ENCODE assay signal across 16 mouse cellular contexts in the genomic region with DNA sequence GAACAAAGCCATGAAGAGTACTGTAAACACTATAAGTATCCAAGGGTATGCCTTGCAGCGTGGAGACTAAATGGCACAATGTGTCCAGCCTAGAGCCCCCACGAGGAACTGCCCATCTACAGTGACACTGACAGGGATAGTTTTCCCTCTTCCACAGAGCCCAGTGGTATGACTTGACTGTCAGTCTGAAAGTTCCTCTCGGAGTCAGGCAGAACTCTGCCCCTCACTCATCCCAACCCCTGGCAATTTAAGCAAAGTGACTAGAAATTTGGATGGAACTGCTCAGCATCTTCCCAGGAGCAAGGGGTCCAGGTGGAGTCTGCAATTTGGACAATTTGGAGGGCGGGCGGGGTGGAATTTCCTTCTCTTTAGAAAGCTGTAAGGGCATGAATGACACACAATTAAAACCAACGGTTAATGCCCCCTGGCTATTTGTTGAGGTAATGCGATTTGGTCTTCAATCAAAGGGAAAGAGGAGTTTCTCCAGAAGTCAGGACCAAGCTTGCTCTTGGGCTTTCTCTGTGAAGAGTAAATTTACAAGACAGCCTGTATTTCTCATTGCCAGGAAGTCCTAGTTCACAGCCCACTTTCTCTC. TPM values are rescaled to one million over a fixed set of nuclear protein-coding genes. Genes with fewer than 3 reads are reported as not detected.
DNase-seq lines count a peak whose midpoint lies in the region; ATAC-seq and TF ChIP-seq lines count a peak whose summit lies in the region.
"Had no signal": no experiment of that assay in that cellular context is flagged by ENCODE, and none has a peak within 500 bp of the region (broad histone marks: within the 10 kb centered on the region; RNA-seq: fewer than 3 reads in every experiment).

No protein-coding gene starts in this region.

- peak in 1 of 2 experiments; percentile 31; a peak in 1 of 4 replicates for TF ChIP-seq POLR2A in MEL (IDR thresholded peaks at IDR 0.05; ENCODE audit: control insufficient read depth in 1 of 2, insufficient read depth in 1 of 2, low read depth in 1 of 2, low read length in 2 of 2, poor library complexity in 1 of 2)

- peak overlapping the region; percentile 78 for H3K9ac ChIP-seq in MEL (ENCODE audit: control insufficient read depth, low read depth, low read length, poor library complexity, severe bottlenecking)
- peak overlapping the region; percentile 92 for H3K9ac ChIP-seq in liver, postnatal 0 days (replicated peaks)
- H3K9ac ChIP-seq: embryonic facial prominence, embryonic 12.5 days; hindbrain, embryonic 15.5 days; limb, embryonic 15.5 days; neural tube, embryonic 12.5 days had no signal

- H3K79me2 ChIP-seq in MEL (ENCODE audit: control insufficient read depth, insufficient read depth, low read length, poor library complexity) = peaks cover 28% of the 10 kb centered on the region

- H3K36me3 ChIP-seq in erythroblast, embryonic 14.5 days (ENCODE audit: control insufficient read depth) = peaks cover 25% of the 10 kb centered on the region
- H3K36me3 ChIP-seq in MEL (ENCODE audit: control insufficient read depth in 1 of 2, insufficient read depth in 2 of 2, low read length in 2 of 2) = peaks cover 0 to 26% of the 10 kb centered on the region in 2 experiments; a peak in 2 of 4 replicates
- H3K36me3 ChIP-seq in liver, postnatal 0 days (replicated peaks; ENCODE audit: insufficient read depth, low read length) = no peaks in the 10 kb centered on the region
- H3K36me3 ChIP-seq: embryonic facial prominence, embryonic 12.5 days; hindbrain, embryonic 15.5 days; limb, embryonic 15.5 days; neural tube, embryonic 12.5 days had no signal

- H3K4me1 ChIP-seq in erythroblast, embryonic 14.5 days (ENCODE audit: control insufficient read depth) = peaks cover 78% of the 10 kb centered on the region
- H3K4me1 ChIP-seq in MEL (ENCODE audit: control insufficient read depth in 1 of 2, insufficient read depth in 2 of 2, low read length in 2 of 2) = peaks cover 11 to 35% of the 10 kb centered on the region in 2 experiments
- peaks cover 38% of the 10 kb centered on the region for H3K4me1 ChIP-seq in liver, postnatal 0 days (ENCODE audit: insufficient read depth)

- TF ChIP-seq CTCF in left cerebral cortex, adult 2 months (IDR thresholded peaks at IDR 0.05) = peak; percentile 23
- TF ChIP-seq CTCF in MEL (IDR thresholded peaks at IDR 0.05 in 2 of 3, conservative IDR thresholded peaks at IDR 0.05 in 1 of 3; ENCODE audit: control insufficient read depth in 1 of 3, insufficient read depth in 1 of 3, low read depth in 2 of 3, low read length in 3 of 3, poor library complexity in 1 of 3, severe bottlenecking in 1 of 3) = peak in 1 of 3 experiments; percentile 54; a peak in 3 of 6 replicates
- TF ChIP-seq CTCF in liver, postnatal 0 days (IDR thresholded peaks at IDR 0.05; ENCODE audit: low read depth) = peak; percentile 53

- no peak overlapping the region for H3K27ac ChIP-seq in left cerebral cortex, adult 2 months
- peak overlapping the region; percentile 14; the same call in 1 of the 2 replicates for H3K27ac ChIP-seq in MEL (ENCODE audit: control insufficient read depth, low read depth, low read length)
- H3K27ac ChIP-seq in liver, postnatal 0 days (ENCODE audit: low read depth) = peak overlapping the region; percentile 96
- H3K27ac ChIP-seq: embryonic facial prominence, embryonic 12.5 days; hindbrain, embryonic 15.5 days; limb, embryonic 15.5 days; neural tube, embryonic 12.5 days had no signal

- DNase-seq in left cerebral cortex, adult 2 months (ENCODE audit: extremely low spot score in 1 of 2, low spot score in 2 of 2) = no peak
- DNase-seq in left cerebral cortex, adult 8-10 months (ENCODE audit: low spot score in 2 of 2) = no peak
- peak; percentile 80 for DNase-seq in MEL (ENCODE audit: low read depth, low spot score)
- DNase-seq in liver, postnatal 0 days = no peak
- DNase-seq in ovary, postnatal 10 days (ENCODE audit: low spot score) = no peak
- DNase-seq: cerebellum, adult 9-11 months; layer of hippocampus, postnatal 36 days had no signal

- ATAC-seq in erythroblast, adult 5-6 weeks (replicated peaks; ENCODE audit: low FRiP score, poor library complexity, severe bottlenecking) = no peak
- no peak for ATAC-seq in liver, postnatal 0 days
- no peak for ATAC-seq in activated CD4-positive, CD25-positive, alpha-beta regulatory T cell, adult 4 months

- TF ChIP-seq RAD21 in MEL (IDR thresholded peaks at IDR 0.05; ENCODE audit: low read depth, low read length) = no peak; the same call in 1 of the 2 replicates

- H3K9me3 ChIP-seq in erythroblast, embryonic 14.5 days (ENCODE audit: control insufficient read depth, low read length) = no peaks in the 10 kb centered on the region
- H3K9me3 ChIP-seq in MEL (replicated peaks; ENCODE audit: insufficient read depth, low read length) = no peaks in the 10 kb centered on the region
- H3K9me3 ChIP-seq in liver, postnatal 0 days (ENCODE audit: low read length) = no peaks in the 10 kb centered on the region
- H3K9me3 ChIP-seq: embryonic facial prominence, embryonic 12.5 days; hindbrain, embryonic 15.5 days; limb, embryonic 15.5 days; neural tube, embryonic 12.5 days had no signal

- WGBS in liver, postnatal 0 days (ENCODE audit: insufficient replicate concordance) = 38% methylated on average over 7 of the region's 7 CpGs

- H3K27me3 ChIP-seq in erythroblast, embryonic 14.5 days (ENCODE audit: control insufficient read depth) = peaks cover 8% of the 10 kb centered on the region; the same call in 1 of the 2 replicates
- H3K27me3 ChIP-seq in MEL (ENCODE audit: control insufficient read depth in 1 of 2, insufficient read depth in 2 of 2, low read length in 2 of 2) = no peaks in the 10 kb centered on the region
- peaks cover 3% of the 10 kb centered on the region; the same call in 1 of the 2 replicates for H3K27me3 ChIP-seq in liver, postnatal 0 days (ENCODE audit: insufficient read depth, low read length)

- H3K4me3 ChIP-seq in erythroblast, embryonic 14.5 days (replicated peaks) = peak overlapping the region; percentile 93
- no peak overlapping the region for H3K4me3 ChIP-seq in left cerebral cortex, adult 2 months
- H3K4me3 ChIP-seq in MEL (ENCODE audit: control insufficient read depth in 1 of 2, insufficient read depth in 1 of 2, low read depth in 2 of 2, low read length in 2 of 2) = peak overlapping the region in 1 of 2 experiments; percentile 74; a peak in 2 of 4 replicates
- peak overlapping the region; percentile 81 for H3K4me3 ChIP-seq in liver, postnatal 0 days (ENCODE audit: low read depth, low read length)
- H3K4me3 ChIP-seq: embryonic facial prominence, embryonic 12.5 days; hindbrain, embryonic 15.5 days; limb, embryonic 15.5 days; neural tube, embryonic 12.5 days had no signal

- intact Hi-C loops in left cerebral cortex, adult 2 months (cut with DNase I) = no loop called here

- TF ChIP-seq EP300 in MEL (IDR thresholded peaks at IDR 0.05; ENCODE audit: low read depth in 1 of 2, low read length in 2 of 2) = no peak
- no peak for TF ChIP-seq EP300 in liver, postnatal 0 days (IDR thresholded peaks at IDR 0.05; ENCODE audit: low read depth)

- H3K4me2 ChIP-seq in liver, postnatal 0 days (ENCODE audit: low read depth, low read length) = peak overlapping the region; percentile 78
- H3K4me2 ChIP-seq: embryonic facial prominence, embryonic 12.5 days; hindbrain, embryonic 15.5 days; limb, embryonic 15.5 days; neural tube, embryonic 12.5 days had no signal

RNA-seq across cellular contexts. Expression of a gene that starts 2.3 kb away (rescaled TPM):
- polyA plus RNA-seq in erythroblast, embryonic 14.5 days (2012) = 787 and 864 TPM in 2 replicates
- total RNA-seq in erythroblast, adult 5-6 weeks (2015; ENCODE audit: low replicate concordance) = 17.7 and 46.2 TPM in 2 replicates
- 11.3 and 34.4 TPM in 2 replicates for total RNA-seq in erythroblast, adult 5-6 weeks (2017; ENCODE audit: low replicate concordance)
- 100 to 1,000 TPM; 384 to 423 TPM for total RNA-seq in left cerebral cortex, adult 2 months (2021)
- total RNA-seq in left cerebral cortex, adult 8-10 months (2022) = 100 to 1,000 TPM; 287 to 602 (median 391) TPM
- 469 and 780 TPM in 2 replicates for total RNA-seq in MEL (2012; rRNA removed)
- 1,000 to 10,000 TPM in 1 of 2 experiments, not detected in 1; 2,013 TPM for polyA plus RNA-seq in MEL (2012; ENCODE audit: insufficient read depth in 1 of 2, insufficient read length in 2 of 2, low read depth in 1 of 2, low replicate concordance in 2 of 2, missing spikeins in 1 of 2)
- polyA plus RNA-seq in liver, postnatal 0 days (2015; fragmentation: Nextera tagmentation; extraction: Ambion mirVana) = 507 and 771 TPM in 2 replicates
- polyA plus RNA-seq in activated CD4-positive, CD25-positive, alpha-beta regulatory T cell, adult 4 months (2017; shearing (Covaris generic)) = not detected

RNA-seq across cellular contexts. Expression of a gene that starts 4.2 kb away (rescaled TPM):
- 175 and 372 TPM in 2 replicates for polyA plus RNA-seq in erythroblast, embryonic 14.5 days (2012)
- 59.6 and 67.9 TPM in 2 replicates for total RNA-seq in erythroblast, adult 5-6 weeks (2015; ENCODE audit: low replicate concordance)
- 13.0 and 63.6 TPM in 2 replicates for total RNA-seq in erythroblast, adult 5-6 weeks (2017; ENCODE audit: low replicate concordance)
- 100 to 1,000 TPM; 490 to 507 TPM for total RNA-seq in left cerebral cortex, adult 2 months (2021)
- 100 to 1,000 TPM; 307 to 666 (median 449) TPM for total RNA-seq in left cerebral cortex, adult 8-10 months (2022)
- total RNA-seq in MEL (2012; rRNA removed) = 1,017 and 1,342 TPM in 2 replicates
- 1,000 to 10,000 TPM; 1,189 to 2,940 TPM for polyA plus RNA-seq in MEL (2012; ENCODE audit: insufficient read depth in 1 of 2, insufficient read length in 2 of 2, low read depth in 1 of 2, low replicate concordance in 2 of 2, missing spikeins in 1 of 2)
- 2,663 and 3,863 TPM in 2 replicates for polyA plus RNA-seq in liver, postnatal 0 days (2015; fragmentation: Nextera tagmentation; extraction: Ambion mirVana)
- 1 to 10 TPM; 3.0 to 4.2 TPM for polyA plus RNA-seq in activated CD4-positive, CD25-positive, alpha-beta regulatory T cell, adult 4 months (2017; shearing (Covaris generic))

RNA-seq across cellular contexts. Expression of a gene that starts 22.3 kb away (rescaled TPM):
- not detected in 2 replicates for polyA plus RNA-seq in erythroblast, embryonic 14.5 days (2012)
- total RNA-seq in erythroblast, adult 5-6 weeks (2015; ENCODE audit: low replicate concordance) = not detected in 2 replicates
- total RNA-seq in erythroblast, adult 5-6 weeks (2017; ENCODE audit: low replicate concordance) = not detected in 2 replicates
- total RNA-seq in left cerebral cortex, adult 2 months (2021) = 100 to 1,000 TPM; 848 to 875 TPM
- 100 to 1,000 TPM; 785 to 962 (median 864) TPM for total RNA-seq in left cerebral cortex, adult 8-10 months (2022)
- total RNA-seq in MEL (2012; rRNA removed) = not detected in 2 replicates
- not detected for polyA plus RNA-seq in MEL (2012; ENCODE audit: insufficient read depth in 1 of 2, insufficient read length in 2 of 2, low read depth in 1 of 2, low replicate concordance in 2 of 2, missing spikeins in 1 of 2)
- not detected in 2 replicates for polyA plus RNA-seq in liver, postnatal 0 days (2015; fragmentation: Nextera tagmentation; extraction: Ambion mirVana)
- not detected for polyA plus RNA-seq in activated CD4-positive, CD25-positive, alpha-beta regulatory T cell, adult 4 months (2017; shearing (Covaris generic))

RNA-seq across cellular contexts. Expression of a gene that starts 37.7 kb away (rescaled TPM):
- not detected in 2 replicates for polyA plus RNA-seq in erythroblast, embryonic 14.5 days (2012)
- not detected in 2 replicates for total RNA-seq in erythroblast, adult 5-6 weeks (2015; ENCODE audit: low replicate concordance)
- not detected in 2 replicates for total RNA-seq in erythroblast, adult 5-6 weeks (2017; ENCODE audit: low replicate concordance)
- total RNA-seq in left cerebral cortex, adult 2 months (2021) = not detected
- total RNA-seq in left cerebral cortex, adult 8-10 months (2022) = not detected
- total RNA-seq in MEL (2012; rRNA removed) = not detected in 2 replicates
- not detected for polyA plus RNA-seq in MEL (2012; ENCODE audit: insufficient read depth in 1 of 2, insufficient read length in 2 of 2, low read depth in 1 of 2, low replicate concordance in 2 of 2, missing spikeins in 1 of 2)
- not detected in 2 replicates for polyA plus RNA-seq in liver, postnatal 0 days (2015; fragmentation: Nextera tagmentation; extraction: Ambion mirVana)
- not detected for polyA plus RNA-seq in activated CD4-positive, CD25-positive, alpha-beta regulatory T cell, adult 4 months (2017; shearing (Covaris generic))
- total RNA-seq: layer of hippocampus, postnatal 36 days had no signal
- polyA plus RNA-seq: embryonic facial prominence, embryonic 12.5 days; heart, embryonic 14.5 days; hindbrain, embryonic 15.5 days; kidney, embryonic 14.5 days; neural tube, embryonic 12.5 days had no signal

RNA-seq across cellular contexts. Expression of a gene that starts 39.6 kb away (rescaled TPM):
- polyA plus RNA-seq in erythroblast, embryonic 14.5 days (2012) = 0.39 and 0.52 TPM in 2 replicates
- 6.5 and 6.9 TPM in 2 replicates for total RNA-seq in erythroblast, adult 5-6 weeks (2015; ENCODE audit: low replicate concordance)
- 8.6 and 11.0 TPM in 2 replicates for total RNA-seq in erythroblast, adult 5-6 weeks (2017; ENCODE audit: low replicate concordance)
- total RNA-seq in left cerebral cortex, adult 2 months (2021) = 10 to 100 TPM; 48.7 to 51.4 TPM
- 10 to 100 TPM; 48.3 to 54.1 (median 49.8) TPM for total RNA-seq in left cerebral cortex, adult 8-10 months (2022)
- total RNA-seq in MEL (2012; rRNA removed) = 71.6 and 75.5 TPM in 2 replicates
- 100 to 1,000 TPM; 110 to 292 TPM for polyA plus RNA-seq in MEL (2012; ENCODE audit: insufficient read depth in 1 of 2, insufficient read length in 2 of 2, low read depth in 1 of 2, low replicate concordance in 2 of 2, missing spikeins in 1 of 2)
- 13.4 and 18.2 TPM in 2 replicates for polyA plus RNA-seq in liver, postnatal 0 days (2015; fragmentation: Nextera tagmentation; extraction: Ambion mirVana)
- 10 to 100 TPM; 30.7 to 33.1 TPM for polyA plus RNA-seq in activated CD4-positive, CD25-positive, alpha-beta regulatory T cell, adult 4 months (2017; shearing (Covaris generic))

Comparison
In these comparisons a context has a peak if more than half of its experiments do, and no peak if none do; other contexts are left out.
1. RNA of a gene that starts 4.2 kb away (total RNA-seq): 1,017 to 1,342 TPM in MEL, 490 to 507 TPM in left cerebral cortex, adult 2 months and 307 to 666 TPM in left cerebral cortex, adult 8-10 months; 13.0 to 67.9 TPM in erythroblast, adult 5-6 weeks; every median in the first group is over 4 times any median in the second.
2. RNA of a gene that starts 22.3 kb away (total RNA-seq): 785 to 962 TPM in left cerebral cortex, adult 8-10 months and 848 to 875 TPM in left cerebral cortex, adult 2 months; not detected in erythroblast, adult 5-6 weeks and not detected in MEL; every median in the first group is over 100 times any median in the second.